Mouse (Mus musculus) kidney, adult 2 months (tissue): Measurements from ENCODE around the gene H2-DMa. TPM values are rescaled to one million over a fixed set of nuclear protein-coding genes. Genes with fewer than 3 reads are reported as not detected.

Source experiments
- DNase-seq: peaks from one replicate; pipeline ENCODE4 v3.0.0; 2021
- H3K27ac ChIP-seq: fragments of 200-500 bp; 2 replicates; pipeline ENCODE4 v1.5.1; 2012; ENCODE audit warnings: low read depth, low read length, control low read depth, inconsistent platforms; ENCODE audit not compliant: insufficient read depth
- H3K27me3 ChIP-seq: fragments of 200-500 bp; replicated peaks from 2 replicates; pipeline ENCODE4 v1.6.1; 2012; ENCODE audit warnings: mild to moderate bottlenecking, moderate library complexity, low read length, inconsistent platforms; ENCODE audit not compliant: control insufficient read depth, insufficient read depth
- H3K36me3 ChIP-seq: fragments of 200-500 bp; 2 replicates; pipeline ENCODE4 v1.6.1; 2012; ENCODE audit warnings: mild to moderate bottlenecking, moderate library complexity, low read length, inconsistent platforms; ENCODE audit not compliant: control insufficient read depth, insufficient read depth
- H3K4me1 ChIP-seq: fragments of 200-500 bp; 2 replicates; pipeline ENCODE4 v1.6.1; 2011; ENCODE audit warnings: low read length; ENCODE audit not compliant: control insufficient read depth, insufficient read depth
- H3K4me3 ChIP-seq: fragments of 200-500 bp; 2 replicates; pipeline ENCODE4 v1.5.1; 2011; ENCODE audit warnings: mild to moderate bottlenecking, low read depth, low read length, control low read depth; ENCODE audit not compliant: insufficient read depth
- CTCF ChIP-seq: fragments of 200-500 bp; conservative IDR thresholded peaks from 2 replicates; pipeline ENCODE4 v1.5.1; 2011; ENCODE audit warnings: low read depth, mild to moderate bottlenecking, control low read depth, low read length, moderate library complexity, mixed read lengths; ENCODE audit not compliant: insufficient read depth, insufficient read length
- POLR2A ChIP-seq: fragments of 200-500 bp; IDR thresholded peaks from one replicate; pipeline ENCODE4 v1.6.1; 2011; ENCODE audit warnings: low read depth, low read length, control low read depth
- WGBS: fragments of 180-500 bp; shearing (Covaris S2); methylation state at CpG from one replicate; pipeline ENCODE4 v1.1.7; 2018; 5-methylcytosine and 5-hydroxymethylcytosine counted together
- polyA plus RNA-seq: library from polyadenylated mRNA; depleted of rRNA; stranded (reverse); fragments of >200 nt; gene quantifications from 2 replicates; pipeline ENCODE4 v1.2.3, GENCODE M21; 2012

H2-DMa gene
- polyA plus RNA-seq, 1 experiment, result 37.1 TPM

GRCm38 (mm10) chr17:34165033-34165730 lies 45.8 kb downstream of the H2-DMa start:
- Histone ChIP-seq H3K27ac (no peak overlapping the region), H3K4me3 (no peak overlapping the region), H3K36me3 (no peaks in the 10 kb centered on the region), H3K27me3 (no peaks in the 10 kb centered on the region), H3K4me1 (no peaks in the 10 kb centered on the region)
- no peak for DNase-seq
- 74% methylated on average over 6 of the region's 6 CpGs for WGBS
- no peak for TF ChIP-seq POLR2A
- TF ChIP-seq CTCF, result peak; percentile 32

DNA sequence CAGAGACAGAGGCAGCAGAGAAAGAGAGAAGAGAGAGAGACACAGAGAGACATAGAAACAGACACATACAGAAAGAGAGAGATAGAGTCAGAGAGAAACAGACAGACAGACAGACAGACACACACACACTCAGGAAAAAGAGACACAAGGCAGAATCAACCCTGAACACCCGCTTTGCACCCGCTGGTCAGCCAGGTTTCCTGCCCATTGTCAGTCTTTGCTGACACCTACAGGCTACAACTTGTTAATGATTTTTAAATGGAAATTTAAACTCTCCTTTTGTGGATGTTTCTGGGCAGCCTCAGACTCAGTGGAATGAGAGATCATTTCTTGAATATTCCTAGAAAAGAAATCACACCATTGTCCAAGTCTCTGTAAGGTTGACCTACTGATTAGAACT lies 49.9 kb downstream of the H2-DMa start:
- no peaks in the 10 kb centered on the region for H3K36me3 ChIP-seq
- peak; percentile 83 for TF ChIP-seq CTCF
- no peak for TF ChIP-seq POLR2A
- no peaks in the 10 kb centered on the region for H3K4me1 ChIP-seq
- H3K27me3 ChIP-seq, result no peaks in the 10 kb centered on the region
- WGBS, result 3% methylated on average over 2 of the region's 2 CpGs
- no peak overlapping the region for H3K27ac ChIP-seq
- no peak overlapping the region for H3K4me3 ChIP-seq
- DNase-seq, result peak; percentile 64

DNA sequence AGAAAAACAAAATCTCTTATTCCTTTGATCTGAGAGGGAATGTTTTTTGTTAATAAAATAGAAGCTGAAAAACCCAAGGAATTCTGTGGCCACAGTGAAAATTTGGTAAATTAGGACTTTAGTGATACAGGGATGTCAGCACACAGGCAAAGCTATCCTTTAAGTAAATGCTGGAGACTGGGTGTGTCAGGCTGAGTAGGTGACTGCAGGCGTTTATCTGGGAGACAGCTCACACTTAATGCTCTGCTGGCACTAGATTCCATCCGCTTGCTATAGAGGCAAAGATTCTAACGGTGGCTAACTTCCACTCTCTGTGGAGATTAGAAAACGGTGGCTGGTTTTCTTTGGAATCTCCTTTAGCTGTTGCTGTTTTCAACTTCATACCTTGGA lies 51.1 kb downstream of the H2-DMa start:
- Histone ChIP-seq H3K36me3 (no peaks in the 10 kb centered on the region), H3K27ac (no peak overlapping the region), H3K27me3 (no peaks in the 10 kb centered on the region), H3K4me3 (no peak overlapping the region), H3K4me1 (no peaks in the 10 kb centered on the region)
- TF ChIP-seq POLR2A (no peak), CTCF (no peak)
- DNase-seq, result no peak
- WGBS, result 19% methylated on average over 4 of the region's 4 CpGs

- H3K27me3 ChIP-seq, result no peaks in the 10 kb centered on the region
- H3K36me3 ChIP-seq, result no peaks in the 10 kb centered on the region
- no peaks in the 10 kb centered on the region for H3K4me1 ChIP-seq
- DNase-seq, result peak; percentile 88
- 23% methylated on average over 13 of the region's 13 CpGs for WGBS
- H3K27ac ChIP-seq, result no peak overlapping the region
- no peak overlapping the region for H3K4me3 ChIP-seq
- peak; percentile 90 for TF ChIP-seq CTCF
- TF ChIP-seq POLR2A, result no peak
These were observed 51.6 kb downstream of the H2-DMa start for GRCm38 (mm10) chr17:34170877-34171498.

DNA sequence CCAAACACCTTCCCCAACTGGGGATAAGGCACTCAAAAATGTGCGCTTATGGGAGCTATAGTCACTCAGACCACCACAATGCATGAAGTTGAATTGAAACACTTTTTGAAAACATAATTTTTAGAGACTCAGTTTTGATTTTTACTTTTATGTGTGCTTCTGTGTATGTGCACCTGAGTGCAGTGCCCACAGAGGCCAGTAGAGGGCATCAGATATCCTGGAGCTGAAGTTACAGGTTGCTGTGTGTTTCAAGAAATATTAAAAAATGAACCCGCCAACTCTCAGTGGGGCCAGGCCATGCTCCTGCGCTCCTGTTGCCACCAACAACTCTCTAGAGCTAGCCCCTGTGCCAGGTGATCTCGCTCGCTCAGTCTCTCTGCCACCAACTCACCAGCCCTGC lies 53.2 kb downstream of the H2-DMa start:
- peak; percentile 27; the same call in 1 of the 2 replicates for TF ChIP-seq CTCF
- no peak for TF ChIP-seq POLR2A
- no peaks in the 10 kb centered on the region for H3K27me3 ChIP-seq
- no peak overlapping the region for H3K27ac ChIP-seq
- no peak overlapping the region for H3K4me3 ChIP-seq
- WGBS, result 98% methylated on average over 5 of the region's 5 CpGs
- DNase-seq, result no peak
- no peaks in the 10 kb centered on the region for H3K36me3 ChIP-seq
- no peaks in the 10 kb centered on the region for H3K4me1 ChIP-seq

- H3K4me3 ChIP-seq, result no peak overlapping the region
- DNase-seq, result no peak
- H3K27ac ChIP-seq, result no peak overlapping the region
- 52% methylated on average over 1 of the region's 1 CpGs for WGBS
- no peaks in the 10 kb centered on the region for H3K27me3 ChIP-seq
- H3K36me3 ChIP-seq, result no peaks in the 10 kb centered on the region
- H3K4me1 ChIP-seq, result no peaks in the 10 kb centered on the region
- TF ChIP-seq CTCF (no peak), POLR2A (no peak)
These were observed 54.7 kb downstream of the H2-DMa start for GRCm38 (mm10) chr17:34174075-34174474.

- TF ChIP-seq POLR2A (no peak), CTCF (no peak)
- WGBS, result 80% methylated on average over 4 of the region's 4 CpGs
These were observed 57.8 kb downstream of the H2-DMa start for GRCm38 (mm10) chr17:34177179-34177578.

More at GRCm38 (mm10) chr17:34177179-34177578, 57.8 kb downstream of the H2-DMa start:
- Histone ChIP-seq H3K36me3 (no peaks in the 10 kb centered on the region), H3K4me1 (no peaks in the 10 kb centered on the region), H3K27ac (no peak overlapping the region), H3K27me3 (no peaks in the 10 kb centered on the region), H3K4me3 (no peak overlapping the region)
- no peak for DNase-seq
